Mouse (Mus musculus) kidney, postnatal 36 days (tissue): ENCODE results near the gene Olfr313.
"Not testable (repeated sequence)": the region's sequence is repeated elsewhere in the genome, so short reads cannot be mapped to it uniquely, and the experiment has no call there.

ENCODE experiments used
- DNase-seq, 2 experiments: peaks; one replicate each; pipeline ENCODE4 v3.0.0; 2021 to 2022; ENCODE audit warnings: mixed read lengths in 2 of 2

Olfr313 gene

GRCm38 (mm10) chr11:58814700-58815099 is at the start of gene Olfr313:
Gene Olfr313 (plus strand): TSS chr11:58815000.
- not testable (repeated sequence) for DNase-seq

DNA sequence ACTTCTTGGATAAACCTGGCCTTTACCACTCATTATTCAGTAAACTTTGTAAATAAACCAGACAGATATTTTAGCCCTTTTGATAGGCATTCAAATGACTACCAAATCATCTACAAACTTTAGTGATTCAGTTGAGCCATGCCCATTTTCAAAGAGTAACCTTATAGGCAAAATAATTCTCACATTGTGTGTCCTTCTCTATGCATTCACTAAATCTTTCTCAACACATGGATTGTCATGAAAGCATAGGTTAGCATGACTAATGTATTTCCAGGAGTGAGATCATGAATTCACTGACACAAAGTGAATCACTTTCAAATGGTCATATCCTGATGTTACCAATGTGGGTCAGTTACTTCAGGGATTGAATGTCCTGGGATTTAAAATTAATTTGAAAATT is 41.9 kb upstream of the Olfr313 start, which contains the start of gene Olfr315:
Gene Olfr315, plus strand, starts transcription at position 301 of the 400 bp plus-strand sequence.
- DNase-seq, result no peak

DNA sequence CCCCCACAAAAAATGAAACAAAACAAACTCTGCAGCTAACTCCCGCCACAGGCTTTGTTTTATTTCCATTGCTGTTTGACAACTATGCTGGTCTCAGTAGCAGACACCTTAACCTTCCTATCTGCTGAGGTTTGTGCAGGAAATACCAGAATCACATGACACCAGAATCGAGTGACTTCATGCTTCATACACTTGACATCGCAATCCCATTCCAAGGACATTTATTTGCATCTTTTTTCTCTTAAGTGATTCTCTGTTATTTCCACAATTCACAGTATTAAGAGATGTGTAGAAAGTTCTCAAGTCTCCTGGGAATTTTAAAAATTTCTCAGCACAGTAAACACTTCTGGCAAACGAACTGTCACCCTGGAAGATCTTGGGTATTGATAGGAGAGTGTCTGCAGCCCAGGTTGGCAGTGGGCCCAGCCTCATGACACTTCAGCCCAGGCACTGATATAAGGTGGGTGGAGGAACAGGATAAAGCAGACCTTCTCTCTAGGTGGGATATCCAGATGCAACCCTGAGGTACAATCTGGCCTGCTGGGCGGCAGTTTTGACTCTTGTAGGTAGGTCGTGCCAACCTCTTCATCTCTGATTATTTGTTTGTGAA is 32.2 kb upstream of the Olfr313 start, which contains the start of gene Olfr314:
Gene Olfr314, plus strand, starts transcription at position 473 of the 610 bp plus-strand sequence.
- no peak for DNase-seq

DNA sequence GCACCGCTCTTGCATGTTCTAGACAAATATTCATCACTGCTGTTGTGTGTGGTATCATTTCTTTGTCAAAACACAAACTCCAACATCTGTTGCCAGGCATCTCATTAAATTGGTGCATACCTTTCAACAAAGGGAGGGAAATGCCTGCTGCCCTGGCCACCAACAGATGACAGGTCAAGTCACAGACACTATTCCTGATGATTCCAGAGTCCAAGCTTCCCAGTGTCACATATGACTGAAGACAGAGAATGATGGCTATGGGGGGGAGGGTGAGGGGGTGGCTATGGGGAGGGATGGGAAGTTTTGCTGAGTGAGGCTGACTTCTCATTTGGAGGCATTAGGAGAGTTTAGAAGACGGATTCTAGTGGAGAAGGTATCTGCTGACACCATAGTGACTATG is 30.6 kb upstream of the Olfr313 start:
- no peak for DNase-seq

DNA sequence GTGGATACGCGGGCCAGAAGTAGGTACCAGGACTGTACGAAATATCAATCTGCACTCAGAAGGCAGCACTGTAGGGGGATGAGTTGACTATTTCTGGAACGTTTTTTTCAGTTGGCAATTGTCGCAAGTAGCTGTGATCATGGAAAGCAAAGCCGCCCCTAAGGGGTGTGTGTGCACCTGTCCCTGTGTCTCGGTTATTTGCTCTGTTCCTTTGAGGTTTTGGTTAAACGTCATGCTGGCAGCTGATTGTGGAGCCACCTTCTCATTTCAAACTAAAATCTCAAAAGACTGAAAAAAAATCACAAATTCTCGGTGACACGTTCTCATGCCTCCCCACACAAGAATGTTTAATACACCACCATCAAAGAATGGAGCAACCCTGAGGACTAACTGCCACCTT is 27.1 kb upstream of the Olfr313 start:
- no peak for DNase-seq

DNA sequence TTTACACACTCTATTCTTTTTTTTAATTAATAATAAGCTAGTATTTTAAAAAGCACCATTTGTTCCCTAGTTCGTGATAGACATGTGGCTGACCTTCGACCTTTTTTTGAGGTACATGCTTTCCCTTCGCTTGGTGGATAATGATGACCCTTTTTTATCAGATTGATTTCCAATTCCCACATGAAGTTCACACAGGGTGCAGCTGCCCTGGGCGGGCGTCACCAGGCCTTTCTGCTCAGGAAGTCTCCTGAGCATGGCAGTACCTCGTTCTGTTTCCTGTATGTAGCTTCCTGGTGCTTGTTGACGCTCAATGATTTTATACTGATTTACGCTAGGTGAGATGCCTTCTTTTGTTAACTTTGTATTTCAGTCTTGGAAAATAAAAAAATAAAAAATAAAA is 26.5 kb upstream of the Olfr313 start:
- DNase-seq, result no peak

DNA sequence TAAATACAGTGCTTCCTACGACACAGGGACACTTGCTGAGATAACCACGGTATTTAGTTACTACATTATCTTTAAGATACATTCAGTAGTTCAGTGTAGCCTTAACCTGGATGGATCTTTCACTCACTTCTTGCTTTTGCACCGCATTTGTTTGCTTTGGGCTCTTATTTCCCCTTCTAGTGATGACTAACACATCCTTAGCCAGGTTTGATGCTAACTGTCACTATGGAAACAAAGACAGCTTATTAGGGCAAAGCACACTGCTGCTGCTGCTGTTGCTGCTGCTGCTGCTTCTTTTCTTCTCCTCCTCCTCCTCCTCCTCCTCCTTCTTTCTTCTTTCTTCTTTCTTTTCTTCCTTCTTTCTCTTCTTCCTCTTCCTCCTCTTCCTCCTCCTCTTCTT is 25.3 kb upstream of the Olfr313 start:
- no peak for DNase-seq

DNA sequence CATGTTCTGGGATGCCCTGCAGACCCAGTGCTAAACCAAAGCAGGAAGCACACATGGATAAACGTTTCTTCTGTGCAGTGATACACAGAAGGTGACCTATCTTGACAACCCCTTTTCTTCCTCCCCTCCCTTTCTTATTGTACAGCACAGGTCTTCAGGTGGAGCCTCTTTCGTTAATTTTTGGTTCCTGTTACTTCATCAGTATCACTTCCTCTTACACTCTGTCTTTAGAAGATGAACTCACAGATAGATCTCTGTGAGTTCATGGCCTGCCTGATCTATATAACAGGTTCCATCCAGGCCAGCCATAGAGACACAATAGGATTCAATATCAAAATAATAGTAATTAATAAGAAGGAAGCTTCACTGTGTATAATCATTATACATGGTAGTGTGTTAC is 24.7 kb upstream of the Olfr313 start:
- DNase-seq, result no peak

DNA sequence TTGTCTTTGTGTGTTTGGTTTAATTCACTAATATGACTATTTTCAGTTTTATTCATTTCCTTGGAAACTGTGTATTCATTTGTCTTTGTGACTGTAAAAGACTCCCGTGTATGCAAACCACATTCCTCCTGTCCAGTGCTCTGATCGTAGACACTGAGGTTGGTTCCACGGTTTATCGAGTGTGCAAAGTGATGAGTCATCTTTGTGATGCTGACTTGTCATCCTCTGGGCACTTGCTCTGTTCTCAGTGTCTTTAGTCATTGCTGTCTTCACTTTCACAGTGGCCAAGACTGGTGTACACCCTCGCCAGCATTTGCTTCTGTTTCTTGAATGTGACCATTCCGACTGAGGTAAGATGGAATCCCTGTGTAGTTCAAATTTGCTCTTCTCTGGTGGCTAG is 24.2 kb upstream of the Olfr313 start:
- DNase-seq, result no peak

DNA sequence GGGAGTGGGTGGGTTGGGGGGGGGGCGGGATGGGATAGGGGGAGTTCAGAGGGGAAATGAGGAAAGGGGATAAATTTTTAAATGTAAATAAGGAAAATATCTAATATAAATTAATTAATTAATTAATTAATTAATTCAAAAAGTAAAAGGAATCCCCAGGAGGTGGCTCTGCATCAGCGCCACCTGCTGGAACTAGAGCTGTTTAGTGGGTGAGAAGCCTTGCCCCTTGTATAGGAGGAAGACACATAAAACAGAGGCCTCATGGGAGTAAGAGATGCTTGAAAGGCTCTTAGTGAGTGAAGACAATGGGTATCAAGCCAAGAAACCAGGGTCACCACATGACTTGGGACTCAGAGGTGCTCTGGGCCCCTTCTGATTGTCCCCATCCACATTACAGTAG is 18.9 kb upstream of the Olfr313 start:
- no peak for DNase-seq

- no peak for DNase-seq
Measured at GRCm38 (mm10) chr11:58796850-58797249, 17.9 kb upstream of the Olfr313 start.

GRCm38 (mm10) chr11:58799747-58800146 is 15.1 kb upstream of the Olfr313 start:
- no peak for DNase-seq

- DNase-seq, result no peak
Measured at GRCm38 (mm10) chr11:58801558-58802228, 13.1 kb upstream of the Olfr313 start, which contains the start of gene Fam183b. Gene Fam183b (minus strand): TSS chr11:58801960.

GRCm38 (mm10) chr11:58803871-58804270 is 10.9 kb upstream of the Olfr313 start:
- no peak for DNase-seq

DNA sequence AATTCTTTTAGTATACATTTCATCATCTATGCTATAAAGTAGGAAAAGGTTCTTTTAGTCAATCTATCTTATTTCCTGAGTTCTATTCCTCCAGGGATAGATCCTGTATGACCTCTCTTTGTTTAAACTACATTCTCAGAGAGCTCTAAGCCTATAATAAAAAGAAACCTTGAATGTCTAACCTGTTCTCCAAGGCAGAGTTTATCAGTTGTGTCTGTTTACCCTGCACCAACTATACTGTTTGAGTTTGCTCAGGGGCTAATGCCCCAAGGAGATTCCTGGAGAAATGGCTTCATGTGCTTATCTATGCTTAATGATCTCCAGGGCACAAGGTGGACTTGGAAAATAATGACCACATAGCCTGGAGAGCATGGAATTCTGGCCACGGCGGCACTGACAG is 10.4 kb upstream of the Olfr313 start:
- DNase-seq, result no peak

DNA sequence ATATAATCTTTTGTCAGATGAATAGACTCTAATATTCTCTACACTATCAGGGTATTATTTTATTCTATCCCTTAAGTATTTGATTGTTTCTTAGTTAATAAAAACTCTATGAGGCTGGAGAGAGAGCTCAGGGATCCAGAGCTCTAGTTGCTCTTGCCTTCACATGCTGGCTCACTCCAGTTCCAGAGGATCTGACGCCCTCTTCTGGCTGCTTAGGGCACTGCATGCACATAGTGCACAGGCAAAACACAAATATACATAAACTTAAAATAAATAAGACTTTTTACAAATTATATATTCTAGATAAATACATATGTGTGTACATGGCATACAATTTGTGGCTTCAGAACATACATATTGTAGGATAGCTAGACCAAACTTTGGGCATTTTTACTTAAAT is 2.8 kb upstream of the Olfr313 start:
- peak in 1 of 2 experiments; percentile 11 for DNase-seq

GRCm38 (mm10) chr11:58815676-58816075 is 876 bp downstream of the Olfr313 start:
- DNase-seq, result no peak

GRCm38 (mm10) chr11:58828937-58829336 is 14.1 kb downstream of the Olfr313 start, which contains the start of gene Olfr312:
Gene Olfr312 (plus strand): TSS chr11:58829237.
- not testable (repeated sequence) for DNase-seq

DNA sequence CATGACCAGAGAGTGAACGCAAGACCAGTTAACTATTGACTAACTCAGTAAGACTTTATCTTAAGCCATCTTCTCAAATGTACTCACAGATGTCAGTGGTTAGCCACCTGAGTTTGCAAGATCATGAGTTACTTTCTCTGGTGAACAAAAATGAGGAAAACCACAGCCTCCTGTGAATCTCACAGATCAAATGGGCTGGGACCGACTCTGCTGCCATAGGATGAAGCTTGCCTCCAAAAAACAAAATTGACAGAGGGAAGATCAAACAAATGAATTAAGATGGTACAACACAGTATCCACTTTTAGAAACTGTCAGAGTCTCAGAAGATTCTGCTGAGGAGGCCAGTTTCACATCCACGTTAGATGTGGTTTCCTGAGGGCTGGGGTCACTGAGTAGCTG is 15.0 kb downstream of the Olfr313 start:
- no peak for DNase-seq

- DNase-seq, result not testable (repeated sequence)
Measured at GRCm38 (mm10) chr11:58832541-58832940, 17.7 kb downstream of the Olfr313 start.

DNA sequence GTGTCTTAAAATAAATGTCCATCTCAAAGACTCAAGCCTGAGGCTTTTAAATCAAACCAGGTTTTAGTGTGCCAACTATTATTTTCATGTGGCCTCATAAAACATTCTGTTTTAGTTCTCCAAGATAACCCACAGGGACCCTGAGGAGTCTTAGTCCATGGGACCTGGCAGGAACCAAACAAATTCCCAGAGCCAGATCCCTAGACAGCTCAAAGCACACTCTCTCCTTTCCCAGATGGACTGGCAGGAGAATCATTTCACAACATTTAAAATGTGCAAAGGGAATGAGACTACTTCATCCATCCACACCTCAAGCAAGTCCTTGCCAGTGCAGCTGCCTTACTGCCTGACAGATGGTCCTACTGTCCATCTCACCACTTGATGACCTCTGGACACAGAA is 24.2 kb downstream of the Olfr313 start, which contains the start of gene Olfr311:
Gene Olfr311, plus strand, starts transcription at position 301 of the 400 bp plus-strand sequence.
- not testable (repeated sequence) for DNase-seq

- peak; percentile 87 to 98 for DNase-seq
Measured at GRCm38 (mm10) chr11:58846919-58847461, 32.2 kb downstream of the Olfr313 start, which contains the start of gene Gm12258. Gene Gm12258 (plus strand): TSS chr11:58847158.

DNA sequence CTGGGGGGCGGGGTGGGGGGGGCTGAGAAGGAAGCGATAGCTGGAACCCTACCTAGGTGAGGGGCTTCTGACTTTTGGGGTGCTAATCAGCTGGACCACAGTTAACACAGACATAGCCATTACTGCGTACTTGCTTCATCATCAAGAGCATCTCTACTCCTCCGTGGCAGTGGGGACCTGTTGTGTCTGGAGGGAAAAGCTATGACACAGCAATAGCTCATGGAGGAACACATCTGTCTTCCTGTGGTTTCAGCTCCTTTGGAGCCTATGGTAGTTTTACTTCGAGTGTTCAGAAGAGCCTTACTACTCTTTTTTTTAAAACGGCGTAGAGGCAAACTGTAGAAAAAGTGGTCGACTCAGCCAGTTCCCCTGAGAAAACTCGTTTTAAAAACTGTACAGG is 32.8 kb downstream of the Olfr313 start:
- DNase-seq, result no peak

DNA sequence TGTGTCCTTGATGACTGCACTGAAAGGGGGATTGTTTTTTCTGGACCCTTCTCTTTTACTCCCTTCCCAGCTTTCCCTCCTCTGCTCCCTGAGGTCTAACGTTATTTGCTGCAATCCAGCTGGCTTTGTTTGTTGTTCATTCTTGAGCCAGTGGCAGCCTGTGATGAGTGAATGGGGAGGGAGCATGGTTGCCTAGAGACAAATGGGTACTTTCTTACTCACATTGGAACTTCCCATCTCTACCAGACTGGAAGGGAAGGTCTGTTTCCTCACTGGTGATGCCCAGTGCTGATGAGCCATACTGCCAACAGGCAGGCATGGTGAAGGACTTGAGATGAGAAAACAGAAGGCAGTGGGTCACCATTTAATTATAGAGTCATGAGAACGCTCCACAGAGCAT is 34.9 kb downstream of the Olfr313 start:
- DNase-seq, result no peak
